Mouse (Mus musculus): ENCODE measurements around the gene Hoxc13. TPM values are rescaled to one million over a fixed set of nuclear protein-coding genes. Genes with fewer than 3 reads are reported as not detected.

Gene Hoxc13
- polyA plus RNA-seq (2017; shearing (Covaris generic)): not detected

DNA sequence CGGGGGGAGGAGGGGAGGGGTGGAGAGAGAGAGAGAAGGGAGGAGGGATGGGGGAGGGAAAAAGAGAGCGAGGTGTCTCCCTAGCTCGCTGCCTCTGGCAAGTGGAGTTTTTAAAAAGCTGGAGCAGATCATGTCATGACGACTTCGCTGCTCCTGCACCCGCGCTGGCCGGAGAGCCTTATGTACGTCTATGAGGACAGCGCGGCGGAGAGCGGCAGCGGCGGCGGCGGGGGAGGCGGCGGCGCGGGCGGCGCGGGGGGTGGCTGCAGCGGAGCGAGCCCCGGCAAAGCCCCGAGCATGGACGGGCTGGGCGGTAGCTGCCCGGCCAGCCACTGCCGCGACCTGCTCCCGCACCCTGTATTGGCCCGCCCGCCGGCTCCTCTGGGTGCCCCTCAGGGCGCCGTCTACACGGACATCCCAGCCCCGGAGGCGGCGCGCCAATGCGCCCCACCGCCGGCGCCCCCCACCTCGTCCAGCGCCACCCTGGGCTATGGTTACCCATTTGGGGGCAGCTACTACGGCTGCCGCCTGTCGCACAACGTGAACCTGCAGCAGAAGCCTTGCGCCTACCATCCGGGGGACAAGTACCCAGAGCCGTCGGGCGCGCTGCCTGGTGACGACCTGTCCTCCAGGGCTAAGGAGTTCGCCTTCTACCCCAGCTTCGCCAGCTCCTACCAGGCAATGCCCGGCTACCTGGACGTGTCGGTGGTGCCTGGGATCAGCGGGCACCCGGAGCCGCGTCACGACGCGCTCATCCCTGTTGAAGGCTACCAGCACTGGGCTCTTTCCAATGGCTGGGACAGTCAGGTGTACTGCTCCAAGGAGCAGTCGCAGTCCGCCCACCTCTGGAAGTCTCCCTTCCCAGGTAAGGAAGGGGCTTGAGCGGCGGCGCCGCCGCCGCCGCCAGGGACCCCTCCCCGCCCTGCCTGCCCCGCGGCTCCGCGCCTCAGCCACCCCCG, at the start of gene Hoxc13:
Hoxc13 (plus strand) TSS at position 51 of the 959 bp plus-strand sequence.
- no peak for ATAC-seq

DNA sequence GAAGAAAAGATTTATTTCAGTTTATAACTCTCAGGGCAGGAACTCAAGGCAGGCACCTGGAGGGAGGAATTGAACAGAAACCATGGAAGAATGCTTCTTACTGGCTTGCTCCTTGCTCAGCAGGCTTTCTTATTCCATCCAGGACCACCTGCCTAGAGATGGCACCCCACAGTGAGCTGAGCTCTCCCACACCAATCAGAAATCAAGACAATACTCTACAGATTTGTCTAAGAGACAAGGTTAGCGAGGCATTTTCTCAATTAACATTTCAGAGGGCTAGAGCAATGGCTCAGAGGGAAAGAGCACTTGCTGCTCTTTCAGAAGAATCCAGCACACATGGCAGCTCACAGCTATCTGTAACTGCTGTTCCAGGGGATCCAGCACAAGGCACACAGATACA, 35.1 kb upstream of the Hoxc13 start:
- ATAC-seq: no peak

DNA sequence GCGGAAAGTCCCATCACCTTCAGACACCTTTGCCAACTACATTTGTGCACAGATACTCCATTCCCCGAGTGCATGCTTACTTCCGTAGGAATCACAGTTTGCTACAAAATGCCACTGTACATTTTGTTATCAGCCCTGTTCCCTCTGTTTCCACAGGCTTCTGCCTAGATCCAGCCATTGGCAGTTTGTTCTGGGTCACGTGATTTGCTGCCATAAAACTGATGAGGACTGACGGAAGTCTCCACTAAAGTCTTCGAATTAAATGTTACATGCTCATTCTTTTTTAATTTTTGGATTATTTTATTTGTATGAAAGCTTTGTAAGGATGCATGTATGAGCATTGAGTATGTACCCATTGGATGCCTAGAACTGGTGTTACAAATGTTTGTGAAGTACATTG, 25.8 kb upstream of the Hoxc13 start:
- no peak for ATAC-seq

DNA sequence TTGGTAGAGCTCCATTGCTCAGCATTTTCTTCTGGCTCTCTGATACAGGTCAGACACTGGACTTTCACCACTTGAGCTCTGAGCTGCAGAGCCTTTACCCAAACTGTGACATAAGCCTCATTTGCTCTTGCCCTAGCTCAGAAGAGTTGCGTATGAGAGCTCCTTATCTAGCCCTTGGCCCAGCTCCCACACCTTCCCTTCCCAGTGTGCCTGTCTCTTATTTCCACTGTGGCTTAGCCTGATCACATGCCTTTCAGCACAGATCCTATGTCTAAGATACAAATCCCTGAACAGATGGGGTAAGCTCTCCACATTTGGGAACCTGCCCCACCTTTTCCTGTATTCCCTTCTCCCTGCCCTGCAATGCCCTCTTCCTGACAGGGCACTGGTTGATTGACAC, 16.0 kb upstream of the Hoxc13 start:
- ATAC-seq: no peak

DNA sequence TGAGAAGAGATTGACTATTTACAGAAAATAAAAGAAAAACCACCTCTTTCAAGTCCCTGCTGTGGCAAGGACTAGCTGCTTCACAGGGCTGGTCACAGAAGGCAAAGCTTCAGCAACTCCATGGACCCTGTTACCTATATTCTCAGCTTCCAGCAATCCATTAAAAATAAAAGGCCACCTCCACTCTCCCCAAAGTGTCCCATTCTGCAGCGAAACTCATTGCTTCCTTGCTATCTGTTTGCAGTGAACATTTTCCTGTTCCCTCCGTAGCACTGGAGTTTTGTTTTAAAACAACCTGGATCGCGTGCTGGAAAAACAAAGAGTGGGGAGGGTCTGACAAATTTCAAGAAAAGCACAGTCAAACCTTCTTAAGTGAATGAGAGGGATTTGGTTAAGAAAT, 11.4 kb upstream of the Hoxc13 start:
- no peak for ATAC-seq

DNA sequence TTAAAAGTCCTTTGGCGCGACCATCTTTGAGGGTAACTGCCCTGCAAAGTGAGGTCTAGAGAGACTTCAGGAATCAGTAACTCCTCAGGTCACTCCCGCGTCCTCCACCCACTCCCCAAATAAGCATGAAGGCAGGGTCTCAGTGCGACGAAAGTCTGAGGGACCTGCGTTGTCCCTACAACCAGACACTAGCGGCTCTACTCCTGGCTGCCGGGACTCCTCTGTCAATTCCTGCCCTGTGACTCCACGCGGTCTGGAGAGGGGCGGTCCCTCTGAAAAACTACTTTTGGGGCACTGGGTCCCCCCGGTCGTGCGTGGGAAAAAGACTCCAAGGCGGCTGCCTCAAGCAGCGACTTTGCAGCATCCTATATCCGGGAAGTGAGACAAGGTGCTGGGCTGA, 10.9 kb upstream of the Hoxc13 start:
- ATAC-seq: no peak

DNA sequence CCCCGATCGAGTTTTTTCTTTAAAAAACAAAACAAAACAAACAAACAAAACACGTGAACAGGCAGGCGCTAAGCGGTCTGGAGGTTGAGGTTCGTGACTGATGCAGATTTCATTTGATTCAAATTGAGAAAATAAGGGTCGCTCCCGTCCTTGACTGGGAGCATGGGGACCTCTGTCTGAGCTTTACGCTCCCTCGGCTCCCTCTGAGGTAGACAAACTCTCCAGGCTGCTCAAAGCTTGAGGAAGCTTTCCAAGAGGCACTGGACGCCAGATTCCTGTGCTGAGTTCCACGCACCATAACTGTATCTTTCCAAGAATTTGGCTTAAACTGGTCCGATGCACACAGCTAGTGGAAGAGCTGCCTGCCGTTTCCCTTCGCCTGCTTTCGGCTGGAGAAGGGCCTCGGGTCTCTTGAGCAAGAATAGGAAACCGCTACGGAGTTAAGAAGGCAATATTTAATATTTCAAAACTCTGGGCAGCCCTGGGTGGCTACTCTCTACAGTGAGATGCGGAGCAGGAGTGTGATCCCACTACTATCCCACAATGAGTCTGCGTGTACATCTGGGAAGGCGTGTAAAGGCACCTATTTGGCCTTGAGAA, 10.3 kb upstream of the Hoxc13 start:
- ATAC-seq: no peak

DNA sequence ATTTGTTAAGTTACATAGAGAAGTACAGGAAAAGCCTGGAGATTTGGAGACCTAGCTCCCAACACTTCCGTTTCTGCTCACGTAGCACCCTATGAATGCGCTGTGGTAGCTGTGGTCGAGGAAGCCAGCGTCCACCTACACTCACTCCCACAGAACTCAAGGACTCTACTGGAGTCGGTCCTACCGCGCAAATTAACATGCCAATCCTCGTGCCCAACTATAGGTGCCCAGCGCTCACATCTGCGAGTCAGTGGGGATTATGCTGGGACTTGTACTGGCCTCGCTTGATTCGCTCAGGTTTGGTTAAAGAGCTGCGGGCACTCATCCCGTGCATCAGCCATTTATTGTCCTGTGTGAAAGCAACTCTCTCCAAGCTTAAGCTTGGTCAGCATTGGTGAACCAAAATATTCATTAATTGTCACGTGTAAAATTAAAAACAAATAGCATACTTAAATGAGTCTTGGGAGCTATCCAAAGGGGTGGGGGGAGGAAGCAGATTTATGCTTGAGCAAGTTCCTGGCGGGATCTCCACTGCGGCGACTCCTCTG, 7.8 kb upstream of the Hoxc13 start:
- ATAC-seq: no peak

DNA sequence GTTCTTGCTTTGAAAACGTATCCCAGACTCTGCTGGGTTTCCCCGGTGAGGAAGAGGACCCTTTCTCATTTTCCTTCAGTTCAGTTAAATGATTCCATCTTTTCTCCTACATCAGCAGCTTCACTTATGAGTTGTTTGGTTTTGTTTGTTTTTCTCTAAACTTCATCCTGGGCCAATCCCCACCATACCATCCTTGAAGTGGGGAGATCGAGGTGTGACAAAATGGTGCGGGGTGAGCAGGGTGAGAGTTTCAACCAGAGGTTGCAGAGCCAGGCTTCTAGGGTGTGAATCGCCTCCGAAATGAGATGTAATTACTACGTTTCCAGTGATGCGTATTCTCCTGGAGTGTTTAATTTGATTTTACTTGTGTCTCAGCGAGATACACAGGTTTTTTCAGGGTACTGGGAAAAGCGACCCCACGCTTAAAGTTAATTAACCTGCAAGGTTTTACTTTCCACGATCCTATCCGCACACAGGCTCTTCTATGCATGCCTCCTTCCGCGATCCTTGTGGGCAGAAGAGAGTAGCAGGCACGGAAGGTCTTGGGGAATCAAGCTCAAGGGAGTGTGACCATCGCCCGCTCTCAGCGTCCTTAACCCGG, 2.8 kb upstream of the Hoxc13 start:
- no peak for ATAC-seq

DNA sequence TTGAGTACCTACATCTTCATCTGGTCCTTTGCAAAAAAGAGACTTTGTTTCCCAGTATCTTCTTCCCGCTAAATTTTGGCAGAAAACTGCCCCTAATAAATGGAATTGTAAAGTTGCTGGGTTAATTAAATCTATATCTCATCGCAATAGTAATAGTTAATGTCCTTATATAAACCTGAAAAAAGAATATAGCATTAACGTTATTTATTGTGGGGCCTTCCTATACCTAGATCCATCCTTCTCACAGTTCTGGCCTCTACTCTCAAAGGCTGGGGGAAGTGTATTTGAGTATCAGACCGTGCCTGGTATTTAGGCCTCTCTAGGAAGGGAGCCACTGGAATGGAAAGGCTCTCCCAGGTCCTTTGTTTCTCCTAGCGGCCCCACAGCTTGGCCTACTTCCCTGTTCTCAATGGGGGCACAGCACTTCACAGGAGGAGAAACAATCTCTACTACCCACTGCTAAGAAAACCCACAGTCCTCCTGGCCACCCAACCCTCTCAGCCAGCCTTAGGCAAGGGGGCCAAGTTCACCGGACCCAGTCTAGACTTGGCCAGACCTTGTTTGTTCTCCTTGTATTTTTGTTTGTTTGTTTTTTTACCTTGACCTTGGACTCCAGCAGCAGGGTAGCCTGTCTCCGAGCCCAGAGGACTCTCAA, 2.2 kb upstream of the Hoxc13 start:
- no peak for ATAC-seq

DNA sequence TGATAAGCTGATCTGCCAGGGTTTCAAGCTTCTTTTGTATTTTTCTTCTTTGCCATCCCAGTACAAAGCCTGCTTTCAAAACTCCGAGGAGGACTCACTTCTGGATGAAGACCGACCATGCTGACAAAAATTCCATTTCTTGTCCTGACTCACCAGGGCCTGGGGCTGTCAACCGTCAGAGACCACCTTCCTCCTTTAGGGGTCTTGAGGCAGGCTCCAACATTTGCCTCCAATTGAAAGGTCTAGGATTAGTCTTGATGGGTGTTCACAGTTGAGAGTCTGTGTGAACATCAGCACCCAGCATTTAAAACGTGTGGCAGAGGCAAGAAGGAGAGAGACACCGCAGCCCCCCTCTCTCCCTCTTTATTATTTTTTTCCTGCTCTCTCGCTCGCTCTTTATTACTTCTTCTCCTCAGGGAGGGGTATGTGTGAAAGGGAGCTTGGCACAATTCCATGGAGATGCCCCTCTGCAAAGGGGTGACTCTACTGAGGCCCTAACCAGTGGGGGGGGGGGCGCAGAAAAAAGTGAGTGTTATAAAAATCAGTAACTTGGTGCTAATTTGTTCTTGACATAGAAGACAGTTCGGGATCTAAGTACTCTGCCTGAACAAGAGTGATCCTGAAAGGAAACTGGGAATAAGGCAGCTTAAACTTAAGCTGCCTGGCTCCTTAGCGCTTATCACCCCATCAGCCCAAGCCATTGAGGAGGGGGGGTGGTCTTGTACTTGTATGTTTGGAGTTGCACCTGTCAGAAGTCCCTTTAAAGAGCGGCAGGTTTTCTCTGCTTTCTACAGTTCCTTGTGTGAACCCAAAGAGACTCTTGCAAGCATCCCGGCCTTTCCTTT, 1.3 kb upstream of the Hoxc13 start:
- no peak for ATAC-seq

DNA sequence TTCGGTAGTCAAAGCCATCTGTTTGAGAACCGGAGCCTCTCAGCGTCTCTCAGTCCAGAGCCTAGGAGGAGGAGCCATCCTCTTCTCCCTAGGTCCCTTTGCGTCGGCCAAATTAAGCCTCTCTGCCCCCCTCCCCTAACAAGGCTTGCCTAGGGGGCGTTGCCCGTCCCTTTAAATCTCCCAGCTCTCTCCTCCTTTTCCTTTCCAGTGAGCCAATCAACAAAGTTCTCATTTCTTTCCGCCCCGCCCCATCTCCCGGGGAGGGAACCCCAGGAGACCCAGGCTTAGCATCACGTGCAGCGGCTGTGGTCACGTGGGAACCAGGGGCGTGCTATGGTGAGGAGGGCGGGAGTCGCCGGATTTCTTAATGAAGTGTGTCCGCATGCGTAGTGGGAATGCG, 284 bp upstream of the Hoxc13 start:
- ATAC-seq: peak; percentile 26

DNA sequence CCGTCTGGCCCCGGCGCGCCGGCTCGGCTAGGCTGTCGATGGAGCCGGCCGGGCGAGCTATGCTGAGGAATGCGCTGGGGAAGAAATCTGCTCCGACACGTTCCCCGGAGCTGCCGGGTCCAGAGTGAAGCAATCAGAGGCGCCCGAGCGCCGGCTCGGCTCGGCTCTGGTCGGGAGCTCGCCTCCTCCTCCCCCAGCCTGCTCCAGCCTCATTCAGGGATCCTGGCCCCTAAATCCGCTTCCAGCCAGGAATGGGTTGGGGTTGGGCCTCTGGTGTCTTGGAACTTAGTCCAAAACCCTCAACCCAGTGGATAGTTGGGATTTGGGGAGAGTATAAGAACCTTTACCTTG, 1.1 kb downstream of the Hoxc13 start:
- no peak for ATAC-seq

DNA sequence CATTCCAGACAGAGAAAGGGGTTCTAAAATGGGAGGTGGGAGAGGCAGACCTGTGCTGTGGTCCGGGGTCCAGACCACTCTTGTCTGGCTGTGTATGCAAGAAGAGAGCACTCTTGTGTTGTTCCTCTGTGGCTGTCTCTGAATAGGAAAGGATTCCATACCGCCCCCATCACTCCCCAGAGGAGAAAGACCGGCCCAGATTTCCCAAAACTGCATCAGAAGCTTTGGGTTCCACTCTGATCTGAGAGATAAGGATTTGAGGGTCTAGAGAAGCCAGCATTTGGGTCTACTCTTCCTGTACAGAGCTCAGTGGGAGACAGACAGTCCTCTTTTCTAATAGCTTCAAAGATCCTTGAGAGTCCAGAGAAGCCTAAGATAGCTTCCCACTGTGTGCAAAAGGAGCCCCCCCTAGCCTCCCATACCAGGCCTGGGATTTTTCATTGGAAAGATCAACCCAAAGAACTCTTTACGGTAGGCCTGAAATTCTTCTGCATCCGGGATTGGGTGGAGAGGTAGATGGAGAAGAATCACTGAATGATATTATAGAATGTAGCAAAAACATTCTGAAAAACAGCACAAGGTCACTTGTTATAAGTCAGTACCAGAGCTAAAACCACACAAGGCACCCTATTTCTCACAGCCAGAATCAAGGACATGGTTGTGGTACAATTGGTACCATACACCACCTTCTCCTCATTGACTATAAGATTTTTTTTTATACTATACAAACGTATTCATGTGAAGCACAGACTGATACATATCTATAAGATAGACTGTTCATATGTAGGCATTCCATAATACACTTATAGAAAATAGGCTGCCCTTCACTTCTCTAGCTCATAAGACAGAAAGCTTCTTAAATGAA, 2.0 kb downstream of the Hoxc13 start:
- no peak for ATAC-seq

DNA sequence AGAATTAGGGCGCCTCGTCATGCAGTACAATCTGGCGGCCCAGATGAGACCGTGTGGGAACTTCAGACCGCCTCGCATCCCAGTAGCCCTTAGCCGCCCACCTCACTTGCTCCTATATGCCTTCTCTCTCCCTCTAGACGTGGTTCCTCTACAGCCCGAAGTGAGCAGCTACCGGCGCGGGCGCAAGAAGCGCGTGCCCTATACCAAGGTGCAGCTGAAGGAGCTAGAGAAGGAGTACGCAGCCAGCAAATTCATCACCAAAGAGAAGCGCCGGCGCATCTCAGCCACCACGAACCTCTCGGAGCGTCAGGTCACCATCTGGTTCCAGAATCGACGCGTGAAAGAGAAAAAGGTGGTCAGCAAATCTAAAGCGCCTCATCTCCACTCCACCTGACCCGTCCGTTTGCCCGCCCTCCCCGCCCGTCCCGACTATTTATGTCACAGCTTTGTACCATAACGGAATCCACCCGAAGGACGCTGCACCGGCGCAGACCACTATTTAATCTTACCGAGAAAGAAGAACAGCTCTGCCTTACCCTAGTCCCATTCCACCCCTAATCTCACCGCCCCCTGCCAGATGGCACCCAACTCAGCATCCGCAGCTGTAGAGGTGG, 6.2 kb downstream of the Hoxc13 start:
- no peak for ATAC-seq

DNA sequence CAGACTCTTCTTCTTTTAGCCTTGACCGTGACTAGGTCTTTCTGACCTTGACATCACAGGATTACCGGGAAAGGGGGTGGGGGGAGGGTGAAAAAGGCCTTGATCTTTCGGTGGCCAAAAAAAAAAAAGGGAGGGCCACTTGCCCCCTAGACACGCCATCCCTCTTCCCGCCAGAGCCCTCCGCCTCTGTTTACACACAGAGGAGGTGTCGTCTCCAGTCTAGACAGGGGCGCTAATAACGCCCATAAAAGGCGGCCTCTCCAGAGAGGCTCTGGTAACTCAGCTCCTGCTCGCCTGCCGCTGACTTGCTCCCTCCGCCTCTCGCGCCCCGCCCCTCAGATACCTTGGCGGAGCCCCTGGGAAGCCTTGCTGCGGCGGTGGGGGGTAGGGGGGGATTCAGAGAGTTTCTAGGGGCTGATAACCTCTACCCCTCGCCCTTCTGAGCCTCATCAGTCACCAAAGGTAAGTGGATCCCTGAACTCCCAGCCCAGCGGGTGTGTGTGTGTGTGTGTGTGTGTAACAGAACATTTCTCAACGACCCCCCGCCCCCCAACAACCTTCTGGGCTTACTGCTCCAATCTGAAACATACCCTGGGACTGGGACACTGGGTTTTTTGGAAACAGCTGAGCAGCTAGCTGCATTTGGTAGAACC, 10.9 kb downstream of the Hoxc13 start:
- no peak for ATAC-seq

DNA sequence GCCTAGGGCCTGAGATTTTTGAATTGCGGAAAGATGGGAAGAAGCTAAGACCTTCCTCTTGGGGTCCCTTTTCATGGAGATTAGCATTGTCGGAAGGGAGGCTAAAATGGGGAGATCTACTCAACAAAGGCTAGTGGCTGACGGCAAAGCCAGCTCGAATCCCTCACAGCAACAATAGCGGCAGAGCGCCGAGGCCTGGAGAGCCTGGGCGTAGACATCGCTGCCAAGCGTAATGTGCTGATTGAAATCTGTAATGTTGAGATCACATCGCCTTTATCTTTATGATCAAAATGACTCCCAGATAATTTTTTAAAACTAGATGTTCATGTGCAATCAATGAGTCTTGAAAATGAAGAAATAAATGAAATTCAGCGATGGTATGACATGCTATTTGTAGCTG, 13.5 kb downstream of the Hoxc13 start:
- no peak for ATAC-seq

DNA sequence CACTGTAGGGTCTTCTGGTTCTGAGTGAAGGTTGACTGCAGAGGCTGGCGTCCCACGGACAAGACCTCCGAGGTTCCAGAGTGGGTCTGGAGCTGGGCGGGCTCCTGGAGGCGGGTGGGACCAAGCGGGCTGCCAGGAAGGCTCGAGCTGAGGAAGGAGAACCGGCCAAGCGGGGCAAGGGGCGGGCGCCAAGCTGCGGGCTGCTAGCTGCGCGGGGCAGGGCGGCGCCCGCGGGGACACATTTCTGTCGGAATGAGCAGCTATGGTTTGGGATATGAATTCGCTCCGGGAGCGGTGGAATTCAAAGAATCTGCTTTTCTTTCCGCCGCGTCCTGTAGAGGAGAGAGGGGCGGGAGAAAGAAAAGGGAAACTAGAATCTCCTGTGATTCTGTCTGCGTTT, 14.0 kb downstream of the Hoxc13 start:
- ATAC-seq: no peak

DNA sequence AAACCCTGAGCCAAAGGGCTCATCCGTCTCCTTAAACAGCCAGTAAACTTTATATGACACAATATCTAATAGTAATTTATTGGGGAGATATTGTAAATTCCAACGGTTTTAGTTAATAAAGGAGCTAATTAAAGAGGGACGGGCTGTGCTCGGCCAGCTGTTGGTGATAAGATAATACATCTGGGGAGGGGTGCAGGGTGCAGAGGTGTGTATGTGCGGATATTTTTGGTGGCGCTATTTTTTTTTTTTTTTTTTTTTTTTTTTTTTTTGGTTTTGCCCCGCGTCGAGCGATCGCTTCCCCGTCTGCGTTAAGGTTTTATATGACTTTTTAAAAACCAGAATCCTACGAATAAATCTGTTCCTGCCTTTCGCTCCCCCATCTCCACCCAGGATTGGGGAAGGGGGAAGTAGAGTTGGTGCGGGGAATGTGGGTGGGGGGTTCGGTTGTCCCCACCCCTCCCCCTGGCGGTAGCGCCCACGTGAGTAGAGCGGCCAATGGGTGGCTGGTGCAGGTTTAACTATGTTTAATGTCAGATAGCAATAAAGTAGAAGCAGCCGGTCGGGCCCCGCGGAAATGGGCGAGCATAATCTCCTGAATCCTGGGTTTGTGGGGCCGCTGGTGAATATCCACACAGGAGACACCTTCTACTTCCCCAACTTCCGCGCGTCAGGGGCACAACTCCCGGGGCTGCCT, 15.5 kb downstream of the Hoxc13 start, which contains the start of gene Hoxc12:
Hoxc12 (plus strand) TSS at position 479 of the 694 bp plus-strand sequence.
- ATAC-seq: no peak
